Mouse (Mus musculus) forebrain, embryonic 14.5 days (tissue): ENCODE results near the gene Lcor. TPM values are rescaled to one million over a fixed set of nuclear protein-coding genes. Genes with fewer than 3 reads are reported as not detected.

Source experiments
- ATAC-seq: fragments of 200-750 bp; cut with Nextera tagmentation; 2 replicates; pipeline ENCODE4 v1.8.0; 2017; ENCODE audit warnings: mild to moderate bottlenecking, moderate library complexity
- DNase-seq: peaks from one replicate; pipeline ENCODE4 v3.0.0-alpha.2; 2015; ENCODE audit warnings: low spot score
- H3K27ac ChIP-seq: fragments of 300-500 bp; sonication (generic); 2 replicates; pipeline ENCODE4 v1.5.1; 2014; ENCODE audit warnings: low read depth, mild to moderate bottlenecking, control low read depth, low read length, moderate library complexity
- H3K27me3 ChIP-seq: fragments of 300-500 bp; sonication (generic); replicated peaks from 2 replicates; pipeline ENCODE4 v1.6.1; 2014; ENCODE audit warnings: low read length, control low read depth, mixed read lengths; ENCODE audit not compliant: control insufficient read depth, insufficient read depth
- H3K36me3 ChIP-seq: fragments of 300-500 bp; sonication (generic); 2 replicates; pipeline ENCODE4 v1.6.1; 2014; ENCODE audit warnings: low read length, control low read depth; ENCODE audit not compliant: control insufficient read depth, insufficient read depth
- H3K4me1 ChIP-seq: fragments of 300-500 bp; sonication (generic); 2 replicates; pipeline ENCODE4 v1.6.1; 2014; ENCODE audit warnings: antibody characterized with exemption, low read length, control low read depth; ENCODE audit not compliant: control insufficient read depth, insufficient read depth
- H3K4me2 ChIP-seq: fragments of 300-500 bp; sonication (generic); 2 replicates; pipeline ENCODE4 v1.6.1; 2014; ENCODE audit warnings: mild to moderate bottlenecking, control low read depth, low read length
- H3K4me3 ChIP-seq: fragments of 300-500 bp; sonication (generic); 2 replicates; pipeline ENCODE4 v1.5.1; 2014; ENCODE audit warnings: low read depth, low read length, control low read depth
- H3K9ac ChIP-seq: fragments of 300-500 bp; sonication (generic); 2 replicates; pipeline ENCODE4 v1.6.1; 2014; ENCODE audit warnings: mild to moderate bottlenecking, low read length, control low read depth, moderate library complexity
- H3K9me3 ChIP-seq: fragments of 300-500 bp; sonication (generic); replicated peaks from 2 replicates; pipeline ENCODE4 v1.6.1; 2016; ENCODE audit warnings: low read length, control low read depth, mixed read lengths; ENCODE audit not compliant: control insufficient read depth
- WGBS: fragments of 180-500 bp; shearing (Covaris S2); extraction: QIAGEN DNeasy Blood & Tissue Kit; methylation state at CpG from one replicate; pipeline ENCODE4 v1.1.7; 2014; 5-methylcytosine and 5-hydroxymethylcytosine counted together
- polyA plus RNA-seq: library from polyadenylated mRNA; unstranded; fragments of >200 nt; fragmentation: Nextera tagmentation; extraction: Ambion mirVana; gene quantifications from 2 replicates; pipeline ENCODE4 v1.2.1, GENCODE M21; 2014

Gene Lcor
- polyA plus RNA-seq, 1 experiment from 2014 or later: 16.8 TPM

DNA sequence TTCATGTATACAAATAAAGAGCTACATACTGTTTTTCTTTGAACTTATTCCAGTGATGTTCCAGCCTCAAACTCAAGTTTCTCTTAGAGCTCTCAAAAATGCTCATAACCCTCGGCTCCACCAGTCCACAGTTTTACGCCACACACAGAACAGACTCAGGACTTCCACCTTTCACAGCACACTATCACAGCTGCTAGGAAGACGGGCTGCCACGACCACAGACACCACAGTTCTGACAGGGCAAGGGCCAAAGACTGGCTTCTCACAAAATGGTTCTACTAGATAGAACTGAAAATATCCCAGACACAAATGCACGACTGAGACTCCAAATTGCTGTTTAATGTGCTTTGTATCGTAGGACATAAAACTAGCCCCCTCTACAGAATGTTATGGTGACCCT is 36.7 kb downstream of the Lcor start:
- H3K27me3 ChIP-seq: no peaks in the 10 kb centered on the region
- H3K4me1 ChIP-seq: peaks cover 14% of the 10 kb centered on the region
- H3K4me2 ChIP-seq: no peak overlapping the region
- no peak for ATAC-seq
- WGBS: 87% methylated on average over 6 of the region's 6 CpGs
- H3K9me3 ChIP-seq: no peaks in the 10 kb centered on the region
- no peak for DNase-seq
- H3K27ac ChIP-seq: no peak overlapping the region
- no peaks in the 10 kb centered on the region for H3K36me3 ChIP-seq
- H3K4me3 ChIP-seq: no peak overlapping the region
- no peak overlapping the region for H3K9ac ChIP-seq

DNA sequence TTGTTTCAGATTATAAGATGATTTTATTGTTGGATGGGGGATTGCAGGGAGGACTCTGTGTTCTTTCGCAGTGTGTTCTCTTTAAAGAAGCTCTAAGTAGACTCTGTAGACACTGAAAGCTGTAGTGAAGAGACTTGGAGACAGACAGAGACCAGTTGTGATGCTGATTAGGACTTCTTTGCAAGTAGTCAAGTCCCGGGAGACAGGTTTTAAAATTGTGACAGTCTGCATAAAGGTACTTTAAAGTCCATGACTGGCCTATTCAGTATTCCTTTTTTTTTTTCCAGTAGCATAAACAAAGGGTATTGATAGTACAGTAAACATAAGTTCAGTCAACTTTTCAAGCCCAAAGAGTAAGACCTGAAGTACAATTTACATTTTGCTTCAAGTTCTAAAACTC is 39.8 kb downstream of the Lcor start:
- Histone ChIP-seq H3K27ac (no peak overlapping the region), H3K4me3 (no peak overlapping the region), H3K4me2 (no peak overlapping the region), H3K4me1 (peaks cover 14% of the 10 kb centered on the region), H3K36me3 (no peaks in the 10 kb centered on the region), H3K27me3 (no peaks in the 10 kb centered on the region), H3K9me3 (no peaks in the 10 kb centered on the region), H3K9ac (no peak overlapping the region)
- 26% methylated on average over 2 of the region's 2 CpGs for WGBS
- no peak for DNase-seq
- no peak for ATAC-seq

- peaks cover 14% of the 10 kb centered on the region for H3K4me1 ChIP-seq
- ATAC-seq (no peak), DNase-seq (no peak)
- no peak overlapping the region for H3K4me3 ChIP-seq
- no peak overlapping the region for H3K27ac ChIP-seq
- 87% methylated on average over 3 of the region's 3 CpGs for WGBS
- H3K9ac ChIP-seq: no peak overlapping the region
- no peaks in the 10 kb centered on the region for H3K9me3 ChIP-seq
- no peaks in the 10 kb centered on the region for H3K27me3 ChIP-seq
- H3K36me3 ChIP-seq: no peaks in the 10 kb centered on the region
- H3K4me2 ChIP-seq: no peak overlapping the region
These were observed 41.5 kb downstream of the Lcor start for GRCm38 (mm10) chr19:41523798-41524563.

DNA sequence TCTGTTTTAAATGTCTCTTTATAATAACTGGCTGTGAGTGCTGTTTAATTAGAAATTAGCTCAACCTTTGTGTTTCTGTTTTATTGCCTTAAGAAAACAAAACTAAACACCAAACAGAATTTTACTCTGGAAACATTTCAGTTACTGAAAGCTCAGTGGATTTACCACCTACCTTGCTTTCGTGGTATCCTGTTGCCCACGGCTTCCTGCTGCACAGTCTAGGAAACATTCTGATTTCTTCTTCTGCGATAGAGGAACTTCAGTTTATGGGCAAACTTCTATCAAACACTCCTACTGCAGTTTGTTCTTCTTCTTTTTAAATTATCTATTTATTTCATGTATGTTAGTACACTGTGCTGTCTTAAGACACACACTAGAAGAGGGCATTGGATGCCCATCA is 46.7 kb downstream of the Lcor start:
- Histone ChIP-seq H3K27ac (no peak overlapping the region), H3K4me2 (no peak overlapping the region), H3K4me1 (no peaks in the 10 kb centered on the region), H3K4me3 (no peak overlapping the region), H3K27me3 (no peaks in the 10 kb centered on the region), H3K36me3 (no peaks in the 10 kb centered on the region), H3K9ac (no peak overlapping the region), H3K9me3 (no peaks in the 10 kb centered on the region)
- WGBS: 92% methylated on average over 3 of the region's 3 CpGs
- no peak for ATAC-seq
- DNase-seq: no peak

GRCm38 (mm10) chr19:41534021-41534420 is 51.6 kb downstream of the Lcor start:
- H3K4me3 ChIP-seq: no peak overlapping the region
- no peaks in the 10 kb centered on the region for H3K27me3 ChIP-seq
- no peak for ATAC-seq
- H3K4me1 ChIP-seq: no peaks in the 10 kb centered on the region
- H3K27ac ChIP-seq: no peak overlapping the region
- DNase-seq: no peak
- H3K9me3 ChIP-seq: no peaks in the 10 kb centered on the region
- 97% methylated on average over 3 of the region's 3 CpGs for WGBS
- H3K36me3 ChIP-seq: no peaks in the 10 kb centered on the region
- H3K4me2 ChIP-seq: no peak overlapping the region
- no peak overlapping the region for H3K9ac ChIP-seq

DNA sequence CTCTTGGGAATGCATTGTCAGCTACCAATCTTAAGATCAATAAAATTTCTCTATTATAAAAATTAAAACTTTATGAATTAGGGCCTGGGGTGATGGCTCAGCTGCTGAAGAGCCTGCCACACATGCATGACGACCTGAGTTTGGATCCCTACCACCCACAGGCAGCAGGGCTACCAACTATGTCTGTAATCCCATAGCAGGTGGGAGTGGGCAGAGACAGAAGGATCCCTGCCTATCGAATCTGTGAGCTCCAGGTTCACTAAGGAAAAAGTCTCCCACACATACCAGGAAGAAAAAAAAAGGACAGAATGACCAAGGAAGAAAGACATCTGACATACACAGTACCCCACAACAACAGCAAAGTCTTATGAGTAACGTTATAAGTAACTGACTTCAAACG is 74.5 kb downstream of the Lcor start:
- Histone ChIP-seq H3K36me3 (peaks cover 41% of the 10 kb centered on the region), H3K9me3 (no peaks in the 10 kb centered on the region), H3K4me2 (no peak overlapping the region), H3K27ac (no peak overlapping the region), H3K4me1 (no peaks in the 10 kb centered on the region), H3K27me3 (no peaks in the 10 kb centered on the region), H3K4me3 (no peak overlapping the region), H3K9ac (no peak overlapping the region)
- WGBS: 82% methylated on average over 4 of the region's 4 CpGs
- no peak for ATAC-seq
- DNase-seq: no peak

DNA sequence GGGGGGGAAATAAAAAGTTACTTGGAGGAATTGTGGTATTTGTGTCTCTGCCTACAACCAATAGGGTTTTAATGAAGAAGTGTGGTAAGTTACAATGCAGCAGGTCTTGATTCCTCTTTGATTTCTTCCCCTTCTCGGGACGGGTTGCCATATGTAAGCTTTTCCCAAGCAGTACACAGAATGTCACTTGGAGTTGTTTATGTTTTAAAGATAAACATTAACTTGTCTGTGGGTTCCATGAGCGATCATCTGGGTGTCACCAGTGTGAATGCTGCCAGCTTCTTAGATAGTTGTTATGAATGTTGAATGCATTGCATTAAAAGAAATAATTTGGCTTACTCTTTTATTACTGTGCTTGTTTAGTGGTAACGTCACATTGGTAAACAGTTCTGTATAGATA is 75.1 kb downstream of the Lcor start:
- Histone ChIP-seq H3K4me1 (no peaks in the 10 kb centered on the region), H3K4me2 (no peak overlapping the region), H3K36me3 (peaks cover 39% of the 10 kb centered on the region), H3K27me3 (no peaks in the 10 kb centered on the region), H3K9ac (no peak overlapping the region), H3K27ac (no peak overlapping the region), H3K4me3 (no peak overlapping the region), H3K9me3 (no peaks in the 10 kb centered on the region)
- WGBS: 88% methylated on average over 4 of the region's 4 CpGs
- ATAC-seq: no peak
- no peak for DNase-seq

DNA sequence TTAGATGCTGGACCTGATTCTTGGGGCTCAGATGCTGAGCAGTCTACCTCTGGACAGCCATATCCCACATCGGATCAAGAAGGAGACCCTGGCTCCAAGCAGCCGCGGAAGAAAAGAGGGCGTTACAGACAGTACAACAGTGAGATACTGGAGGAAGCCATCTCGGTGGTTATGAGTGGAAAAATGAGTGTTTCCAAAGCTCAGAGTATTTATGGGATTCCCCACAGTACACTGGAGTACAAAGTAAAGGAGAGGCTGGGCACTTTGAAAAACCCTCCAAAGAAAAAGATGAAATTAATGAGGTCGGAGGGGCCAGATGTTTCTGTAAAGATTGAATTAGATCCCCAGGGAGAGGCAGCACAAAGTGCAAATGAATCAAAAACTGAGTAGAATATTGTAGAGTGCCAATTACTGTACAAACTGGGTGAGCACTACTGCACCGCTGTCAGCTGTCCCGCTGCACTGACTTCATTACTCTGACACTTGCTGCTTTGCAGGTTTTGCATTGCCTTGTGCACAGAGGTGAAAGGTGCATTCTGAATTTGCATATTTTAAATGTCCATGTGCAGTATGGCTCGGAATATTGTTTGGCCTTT is 76.6 kb downstream of the Lcor start:
- H3K9me3 ChIP-seq: no peaks in the 10 kb centered on the region
- H3K36me3 ChIP-seq: peaks cover 31% of the 10 kb centered on the region

GRCm38 (mm10) chr19:41560856-41561255 is 78.4 kb downstream of the Lcor start:
- no peaks in the 10 kb centered on the region for H3K27me3 ChIP-seq
- no peak overlapping the region for H3K4me3 ChIP-seq
- no peak overlapping the region for H3K27ac ChIP-seq
- 91% methylated on average over 3 of the region's 3 CpGs for WGBS
- H3K9me3 ChIP-seq: no peaks in the 10 kb centered on the region
- H3K36me3 ChIP-seq: peaks cover 27% of the 10 kb centered on the region
- no peaks in the 10 kb centered on the region for H3K4me1 ChIP-seq
- ATAC-seq (no peak), DNase-seq (no peak)
- H3K4me2 ChIP-seq: no peak overlapping the region
- no peak overlapping the region for H3K9ac ChIP-seq

More for the DNA sequence above, 76.6 kb downstream of the Lcor start:
- ATAC-seq (no peak; the same call in 1 of the 2 replicates), DNase-seq (peak; percentile 4)
- no peak overlapping the region for H3K4me3 ChIP-seq
- no peak overlapping the region for H3K27ac ChIP-seq
- WGBS: 80% methylated on average over 9 of the region's 9 CpGs
- H3K4me1 ChIP-seq: no peaks in the 10 kb centered on the region
- H3K4me2 ChIP-seq: no peak overlapping the region
- H3K27me3 ChIP-seq: no peaks in the 10 kb centered on the region
- H3K9ac ChIP-seq: no peak overlapping the region
